Mouse (Mus musculus) bone marrow macrophage, adult 2 months (primary cell): ENCODE measurements around the gene Cnot8.

ENCODE experiments used
- CTCF ChIP-seq: IDR thresholded peaks from 2 replicates; pipeline ENCODE4 v1.5.1; 2012; ENCODE audit warnings: low read depth, mild to moderate bottlenecking, low read length, moderate library complexity
- POLR2A ChIP-seq: IDR thresholded peaks from 2 replicates; pipeline ENCODE4 v1.6.1; 2012; ENCODE audit warnings: mild to moderate bottlenecking, low read depth, low read length, borderline replicate concordance

DNA sequence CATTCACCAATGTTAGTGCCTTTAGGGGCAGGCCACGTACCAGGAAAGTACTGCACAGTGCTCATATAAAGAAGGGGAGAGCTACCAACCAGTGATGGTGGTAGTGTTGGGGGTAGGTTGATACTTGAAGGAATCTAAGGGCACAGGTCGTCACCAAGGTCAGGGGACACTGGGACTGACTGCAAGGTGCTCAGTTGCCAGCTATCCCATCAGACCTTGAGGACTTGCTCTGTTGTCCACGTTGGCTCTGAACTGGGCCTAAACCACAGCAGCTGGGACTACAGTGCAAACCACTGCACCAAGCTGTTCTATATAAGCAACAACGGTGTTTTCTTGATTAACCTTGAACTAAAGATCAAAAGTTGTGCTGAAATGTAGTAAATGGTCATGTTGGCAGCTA is 41.4 kb upstream of the Cnot8 start:
- TF ChIP-seq CTCF (no peak), POLR2A (no peak)
